Mouse (Mus musculus) Muller cell, postnatal 12 days (primary cell): ENCODE measurements around the gene Sf3b6.

ENCODE experiments used
- DNase-seq: peaks from one replicate; pipeline ENCODE4 v3.0.0-alpha.2; 2015; ENCODE audit errors: inconsistent ontology term

Sf3b6 gene

DNA sequence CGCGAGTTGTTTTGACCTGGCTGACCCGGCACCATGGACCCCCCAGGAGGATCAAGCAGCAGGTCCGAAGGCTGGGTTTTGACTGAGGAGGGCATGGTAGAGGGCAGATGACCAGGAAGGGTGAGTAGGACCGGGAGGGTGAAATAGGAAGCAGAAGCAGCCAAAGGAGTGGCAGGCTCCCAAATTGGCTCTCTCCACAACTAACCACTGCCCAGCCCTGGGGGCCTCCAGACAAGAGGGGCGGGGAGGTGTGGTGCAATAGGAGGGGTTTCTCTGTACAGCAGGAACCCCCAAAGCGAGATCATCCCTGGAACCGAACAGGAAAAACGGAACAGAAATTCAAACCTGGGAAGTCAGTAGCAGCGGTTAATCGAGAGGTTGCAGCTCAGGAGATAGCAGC lies 23.4 kb downstream of the Sf3b6 start:
- DNase-seq = peak; percentile 4

DNA sequence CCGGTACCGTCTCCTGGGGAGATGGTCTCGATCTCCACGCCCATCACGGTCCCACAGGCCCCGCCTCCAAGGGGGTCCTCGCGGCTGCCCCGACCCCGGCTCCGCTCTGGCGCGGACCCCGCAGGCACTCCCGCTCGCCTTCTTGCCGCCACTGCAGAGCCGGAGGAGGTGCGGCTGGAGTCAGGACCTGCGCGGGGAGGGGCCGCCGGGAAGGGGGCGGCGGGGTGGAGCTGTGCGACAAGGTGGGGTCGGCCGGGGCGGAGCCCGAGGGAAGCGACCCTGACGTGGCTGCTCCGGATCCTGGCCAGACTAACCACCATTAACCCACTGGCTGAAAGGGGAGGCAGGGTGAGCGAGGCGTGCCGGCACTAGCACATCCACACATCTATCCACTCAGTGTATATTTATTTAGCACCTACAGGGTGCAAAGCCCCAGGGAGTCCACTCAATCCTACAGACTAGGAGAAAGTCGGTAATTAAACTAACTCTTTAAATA lies 24.1 kb downstream of the Sf3b6 start, which contains the start of gene Fkbp1b:
Gene Fkbp1b (minus strand): TSS at position 200 of the 496 bp plus-strand sequence.
- DNase-seq = peak; percentile 83

DNA sequence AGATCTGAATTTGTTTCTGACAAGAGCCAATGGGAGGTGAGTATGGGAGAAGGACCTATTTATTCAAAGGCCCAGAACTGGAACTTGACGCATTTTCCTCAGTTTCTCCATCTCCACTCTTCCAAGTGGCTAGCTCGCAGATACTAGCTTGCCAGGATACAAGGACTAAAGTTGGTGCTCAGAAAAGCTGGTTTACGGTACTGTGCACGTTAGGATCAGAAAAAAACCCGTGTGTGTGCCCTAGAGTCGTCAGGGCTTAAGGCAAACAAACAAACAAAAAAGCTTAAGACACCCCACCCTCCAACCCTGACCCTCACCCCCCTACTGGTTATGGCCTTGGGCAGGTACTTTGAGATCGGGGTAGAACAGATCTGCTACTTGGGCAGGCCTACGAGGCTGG lies 25.1 kb downstream of the Sf3b6 start:
- DNase-seq = no peak

DNA sequence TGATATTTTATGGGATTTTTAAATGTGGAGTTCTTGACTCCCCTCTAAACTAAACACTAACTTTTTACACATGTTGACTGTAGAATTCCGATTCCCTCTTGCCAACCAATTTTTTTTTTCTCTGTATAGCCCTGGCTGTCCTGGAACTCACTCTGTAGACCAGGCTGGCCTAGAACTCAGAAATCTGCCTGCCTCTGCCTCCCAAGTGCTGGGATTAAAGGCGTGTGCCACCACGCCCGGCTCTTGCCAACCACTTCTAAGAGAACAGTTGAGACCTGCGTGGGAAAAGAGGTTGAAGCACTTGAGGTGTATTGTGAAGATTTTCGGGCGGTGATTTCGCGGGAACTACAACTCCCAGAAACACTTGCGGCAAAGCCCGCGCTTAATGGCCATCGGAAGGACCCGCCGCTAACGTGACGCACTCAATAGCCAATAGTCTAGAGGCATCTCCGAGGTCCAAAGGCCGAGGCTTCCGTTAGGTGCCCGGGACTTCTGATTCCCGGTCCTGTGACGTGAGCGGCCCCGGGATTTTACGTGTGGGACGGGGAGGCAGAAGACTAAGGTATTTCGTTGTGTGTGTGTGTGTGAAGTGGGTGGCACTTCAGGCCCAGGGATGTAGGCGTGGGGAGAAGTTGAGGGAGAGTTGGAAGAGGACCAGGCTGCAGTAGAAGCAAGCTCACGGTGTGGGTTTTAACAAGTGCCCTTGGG lies 25.7 kb downstream of the Sf3b6 start, which contains the start of gene Wdcp:
Gene Wdcp (plus strand): TSS at position 414 of the 708 bp plus-strand sequence.
- DNase-seq = peak; percentile 97

DNA sequence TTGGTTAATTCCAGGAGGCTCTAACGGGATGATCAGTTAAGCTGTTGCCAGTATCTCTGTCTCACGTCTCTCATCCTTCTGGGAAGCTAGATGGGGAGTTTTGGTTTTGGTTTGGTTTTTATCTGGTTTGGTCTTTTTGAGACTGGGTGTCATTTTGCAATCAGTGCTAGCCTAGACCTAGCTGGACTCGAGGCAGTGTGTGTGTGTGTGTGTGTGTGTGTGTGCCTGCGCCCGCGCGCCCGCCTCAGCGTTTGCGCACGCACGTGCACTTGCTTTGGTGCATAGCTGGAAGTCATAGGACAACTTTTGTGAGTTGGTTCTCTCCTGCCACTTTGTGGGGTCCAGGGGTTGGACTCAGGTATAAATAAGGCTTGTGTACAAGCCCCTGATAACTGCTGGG lies 26.4 kb downstream of the Sf3b6 start:
- DNase-seq = no peak

DNA sequence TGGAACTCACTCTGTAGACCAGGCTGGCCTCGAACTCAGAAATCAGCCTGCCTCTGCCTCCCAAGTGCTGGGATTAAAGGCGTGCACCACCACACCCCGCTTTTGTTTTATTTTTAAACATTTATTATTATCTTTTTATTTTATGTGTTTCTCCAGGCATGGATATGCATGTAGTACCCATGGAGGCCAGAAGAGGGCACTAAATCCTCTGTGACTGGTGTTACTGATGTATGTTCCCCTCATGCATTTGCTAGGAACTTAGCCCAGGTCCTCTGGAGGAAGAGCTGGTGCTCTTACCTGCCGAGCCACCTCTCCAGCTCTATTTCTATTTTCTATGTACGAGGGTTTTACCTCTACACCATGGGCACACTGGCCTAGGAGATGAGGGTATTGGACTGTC lies 38.8 kb downstream of the Sf3b6 start:
- no peak for DNase-seq

DNA sequence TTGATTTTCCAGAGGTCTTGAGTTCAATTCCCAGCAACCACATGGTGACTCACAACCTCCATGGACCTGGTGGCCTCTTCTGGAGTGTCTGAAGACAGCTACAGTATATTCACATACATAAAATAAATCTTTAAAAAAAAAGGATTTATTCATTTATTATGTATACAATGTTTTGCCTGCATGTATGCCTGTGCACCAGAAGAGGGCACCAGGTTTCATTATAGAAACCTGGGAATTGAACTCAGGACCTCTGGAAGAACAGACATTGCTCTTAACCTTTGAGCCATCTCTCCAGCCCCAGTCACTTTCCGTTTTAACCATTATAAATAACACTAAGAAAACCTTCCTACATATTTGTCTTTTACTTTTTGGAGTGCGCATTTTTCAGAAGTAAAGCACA lies 39.5 kb downstream of the Sf3b6 start:
- no peak for DNase-seq

DNA sequence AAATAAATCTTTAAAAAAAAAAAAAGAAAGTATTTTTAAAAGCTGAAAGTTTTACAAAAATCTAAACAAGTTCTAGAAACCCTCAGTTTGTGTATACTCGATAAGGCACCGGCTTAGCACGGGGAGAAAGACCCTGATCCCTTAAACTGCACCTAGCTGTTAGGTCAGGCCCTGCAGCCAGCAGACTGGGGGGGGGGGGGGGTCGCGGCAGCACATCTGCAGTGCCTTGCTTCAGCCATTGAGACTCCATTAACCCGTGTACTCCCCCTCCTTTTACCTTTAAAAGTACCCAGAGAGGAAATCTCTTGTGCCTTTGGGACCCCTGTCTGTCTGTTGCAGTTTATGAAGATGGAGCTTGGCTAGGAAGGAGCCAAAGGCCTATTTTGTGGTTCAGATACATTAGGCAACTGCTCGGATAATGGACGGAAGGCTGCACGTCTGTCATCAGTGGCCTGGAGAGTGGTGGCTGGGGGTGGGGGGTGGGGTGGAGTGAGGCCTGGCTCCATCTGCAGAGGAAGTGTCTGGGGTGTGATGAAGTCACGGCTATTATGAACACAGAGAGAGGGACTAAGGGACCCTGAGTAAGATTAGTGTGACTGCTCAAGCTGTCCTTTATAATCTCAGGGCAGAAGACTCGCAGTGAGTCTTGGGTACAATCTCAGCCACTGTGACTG lies 42.0 kb downstream of the Sf3b6 start:
- DNase-seq = no peak

DNA sequence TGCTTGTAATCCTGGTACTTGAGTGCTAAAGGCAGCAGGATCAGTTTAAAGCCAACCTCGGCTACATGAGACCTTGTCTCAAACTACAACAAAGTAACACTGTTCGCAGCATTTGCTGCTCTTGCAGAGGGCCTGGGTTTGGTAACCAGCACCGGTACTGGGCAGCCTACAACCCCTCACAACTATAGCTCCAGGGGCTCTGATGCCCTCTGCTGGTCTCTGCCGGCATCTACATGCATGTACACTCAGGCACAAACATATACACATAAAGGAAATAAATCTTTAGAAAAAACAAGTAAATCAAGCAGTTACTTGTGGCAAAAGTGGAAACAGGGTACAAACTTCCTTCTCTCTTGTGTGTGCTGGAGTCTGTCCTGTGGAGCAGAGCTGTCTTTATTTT lies 45.3 kb downstream of the Sf3b6 start:
- no peak for DNase-seq

DNA sequence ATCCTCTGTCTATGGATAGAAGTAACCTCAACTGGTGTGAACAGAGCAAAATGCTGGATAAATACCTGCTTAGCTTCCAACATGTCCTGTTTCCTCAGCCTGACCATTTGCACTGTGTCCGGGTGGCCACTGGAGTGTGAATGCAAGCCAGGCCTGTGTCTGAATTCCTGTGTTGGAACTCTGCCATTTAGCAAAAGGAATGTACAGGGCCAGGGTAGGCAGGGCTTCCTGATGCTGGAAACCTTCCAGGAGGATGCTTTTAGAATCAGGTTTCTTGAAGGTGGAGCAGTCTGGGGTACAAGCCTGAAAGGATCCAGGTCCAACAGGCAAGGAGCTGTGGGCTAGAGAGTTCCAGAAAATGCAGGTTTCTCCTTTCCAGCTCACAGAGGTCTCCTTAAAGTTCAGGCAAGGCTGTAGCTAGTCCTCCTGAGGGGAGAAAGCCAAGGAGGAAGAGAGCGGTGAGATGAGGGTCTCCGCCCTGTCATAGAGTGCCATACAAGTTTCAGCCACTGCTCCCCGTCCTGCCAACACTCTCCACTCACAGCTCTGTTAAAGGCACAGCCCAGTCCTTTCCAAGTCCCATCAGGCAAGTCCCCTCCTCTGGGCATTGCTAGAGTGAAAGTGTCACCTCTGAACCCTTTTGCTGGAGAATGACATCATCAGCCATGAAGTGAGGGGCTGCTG lies 46.5 kb downstream of the Sf3b6 start:
- peak; percentile 78 for DNase-seq

DNA sequence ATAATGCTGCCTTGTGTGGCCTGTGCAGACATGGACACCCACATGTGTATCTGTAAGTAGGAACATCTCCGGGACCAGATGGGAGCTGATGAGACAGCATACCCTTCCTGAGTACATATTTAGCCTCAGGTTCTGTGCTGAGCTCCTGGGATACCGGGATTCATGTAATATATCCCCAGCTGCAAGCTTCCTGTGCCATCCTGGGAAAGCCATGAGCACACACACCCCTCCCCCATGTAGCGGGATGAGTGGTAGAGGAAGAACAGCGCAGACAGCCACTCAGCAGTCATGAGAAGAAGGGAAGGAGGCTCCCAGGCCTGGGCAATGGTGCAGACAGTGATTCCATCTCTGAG lies 47.0 kb downstream of the Sf3b6 start:
- no peak for DNase-seq

DNA sequence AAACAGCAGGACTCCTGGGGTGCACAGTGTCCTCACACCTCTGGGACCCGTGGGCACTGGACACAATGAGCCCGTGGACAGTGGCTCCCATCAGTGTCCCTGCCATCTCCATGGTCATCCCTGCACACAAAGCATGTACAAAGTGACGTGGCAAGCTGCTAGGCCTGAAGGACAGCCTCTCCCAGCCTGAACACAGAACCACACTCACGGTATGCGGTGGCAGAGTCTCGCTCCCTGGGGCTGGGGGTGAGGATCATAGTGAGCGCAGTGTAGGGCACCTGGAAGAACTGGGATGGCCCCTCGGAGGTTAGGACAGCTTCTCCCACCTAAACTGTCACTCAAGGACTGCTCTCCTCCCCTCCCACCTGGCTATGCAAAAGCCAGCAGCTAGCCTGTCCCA lies 51.6 kb downstream of the Sf3b6 start:
- DNase-seq = no peak

DNA sequence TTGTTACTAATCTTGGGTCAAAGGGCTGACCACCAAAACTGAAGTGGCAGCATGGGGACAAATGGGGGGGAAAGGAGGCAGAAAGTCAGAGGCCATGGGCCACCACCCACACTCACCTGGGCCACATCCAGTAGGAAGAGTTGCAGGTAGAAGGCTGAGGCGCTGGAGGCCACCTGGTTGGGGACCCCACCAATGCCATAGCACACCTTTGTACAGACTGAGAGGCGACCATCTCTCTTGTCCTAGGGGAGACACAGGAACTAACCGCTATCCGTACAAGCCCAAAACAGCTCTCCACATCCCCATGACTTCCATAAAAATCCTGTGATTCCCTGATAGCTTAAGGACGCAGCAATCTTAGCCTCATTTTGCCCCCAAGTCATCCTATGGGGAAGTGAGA lies 53.9 kb downstream of the Sf3b6 start:
- no peak for DNase-seq

DNA sequence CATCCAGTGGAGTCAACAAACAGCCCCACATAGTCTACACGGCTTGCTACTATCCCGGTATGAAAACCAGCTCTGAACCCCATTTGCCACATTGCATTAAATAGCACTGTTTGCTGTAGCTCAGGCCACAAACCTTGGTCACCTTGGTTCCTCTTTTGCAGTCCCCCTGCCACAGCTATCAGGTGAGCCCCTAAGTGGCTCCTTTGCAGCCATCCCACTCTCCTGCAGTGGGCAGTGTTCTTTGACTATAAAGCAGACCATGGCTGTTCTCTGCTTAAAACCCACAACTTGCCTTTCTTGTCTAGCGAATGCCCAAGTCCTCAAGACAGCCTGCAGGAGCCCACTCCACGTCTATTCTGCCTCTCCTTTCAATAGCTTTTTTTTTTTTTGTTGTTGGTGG lies 54.9 kb downstream of the Sf3b6 start:
- DNase-seq = no peak

DNA sequence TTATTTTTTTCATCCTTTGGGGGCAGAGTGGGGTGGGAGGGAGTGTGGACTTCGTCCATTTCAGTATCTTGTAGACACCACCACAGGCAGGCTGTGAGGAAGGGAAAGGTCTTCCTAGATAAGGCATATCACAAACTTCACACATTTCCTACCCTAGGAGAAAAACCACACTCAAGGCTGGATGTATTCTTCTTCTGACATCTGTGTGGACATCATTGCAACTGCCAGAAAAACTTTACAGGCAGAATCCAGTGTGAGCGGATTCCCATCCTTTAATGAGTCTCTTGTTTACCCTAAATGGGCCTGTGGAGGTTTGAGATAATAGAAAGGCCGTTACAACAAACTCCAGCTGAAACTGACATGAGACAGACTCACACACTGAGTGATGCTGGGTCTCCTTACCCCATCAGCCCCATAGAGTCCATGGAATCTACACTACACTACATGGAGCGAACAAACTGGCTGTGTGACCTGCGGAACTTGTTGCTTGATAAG lies 55.7 kb downstream of the Sf3b6 start:
- DNase-seq = no peak

DNA sequence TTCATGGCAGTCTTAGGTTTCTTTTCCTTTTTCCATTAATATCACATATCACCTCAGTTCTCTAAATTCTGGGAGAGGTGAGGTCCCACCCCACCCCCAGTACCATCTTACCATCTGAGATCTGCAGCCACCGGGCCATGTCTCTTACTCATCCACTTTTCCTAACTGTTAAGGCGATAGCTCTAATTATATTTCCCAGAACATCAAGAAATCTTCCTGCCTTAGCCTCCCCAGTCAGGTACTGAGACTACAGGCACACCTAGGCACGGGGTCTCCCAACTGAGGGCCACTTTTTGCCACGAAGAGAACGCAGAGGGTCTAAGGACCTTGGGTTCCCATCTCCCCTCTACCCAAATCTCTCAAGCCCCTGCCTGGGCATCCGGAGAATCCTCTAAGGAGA lies 56.2 kb downstream of the Sf3b6 start:
- DNase-seq = no peak

DNA sequence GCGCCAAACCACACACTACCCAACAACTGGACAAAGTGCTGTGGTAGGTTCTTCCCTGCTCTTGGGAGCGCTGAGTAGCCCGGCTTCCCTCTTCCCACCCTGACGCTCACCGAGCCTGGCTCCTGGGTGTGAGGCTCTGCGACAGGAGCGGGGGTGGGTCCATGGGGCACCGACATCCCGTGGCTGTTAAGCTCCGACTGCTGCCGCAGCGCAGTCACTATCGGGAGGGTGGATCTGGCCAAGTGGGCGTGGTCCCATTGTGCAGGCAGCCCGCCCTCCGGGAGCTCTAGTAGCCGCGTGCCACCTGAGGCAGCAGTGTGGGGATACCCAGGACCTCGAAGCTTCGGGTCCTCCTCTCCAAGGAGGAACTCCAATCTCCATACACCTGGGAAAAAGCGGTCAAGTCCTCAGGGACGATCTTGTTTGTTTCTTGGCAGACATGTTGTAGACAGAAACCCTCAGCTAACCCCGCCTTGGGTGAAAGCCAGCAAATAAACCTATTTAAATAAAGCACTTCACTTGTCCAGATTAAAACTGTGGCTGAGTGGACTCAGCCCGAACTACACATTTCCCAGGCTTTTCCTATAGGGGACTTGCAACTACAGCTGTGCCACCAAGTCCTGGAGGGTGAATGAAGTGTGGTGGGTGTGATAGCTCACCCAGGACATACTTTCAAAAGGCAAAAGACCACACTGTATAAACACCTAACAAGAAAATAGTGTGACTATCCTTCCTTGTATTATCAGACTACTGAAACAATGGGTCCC lies 57.0 kb downstream of the Sf3b6 start, which contains the start of gene Mfsd2b:
Gene Mfsd2b (minus strand): TSS at position 199 of the 767 bp plus-strand sequence.
- peak; percentile 78 for DNase-seq

DNA sequence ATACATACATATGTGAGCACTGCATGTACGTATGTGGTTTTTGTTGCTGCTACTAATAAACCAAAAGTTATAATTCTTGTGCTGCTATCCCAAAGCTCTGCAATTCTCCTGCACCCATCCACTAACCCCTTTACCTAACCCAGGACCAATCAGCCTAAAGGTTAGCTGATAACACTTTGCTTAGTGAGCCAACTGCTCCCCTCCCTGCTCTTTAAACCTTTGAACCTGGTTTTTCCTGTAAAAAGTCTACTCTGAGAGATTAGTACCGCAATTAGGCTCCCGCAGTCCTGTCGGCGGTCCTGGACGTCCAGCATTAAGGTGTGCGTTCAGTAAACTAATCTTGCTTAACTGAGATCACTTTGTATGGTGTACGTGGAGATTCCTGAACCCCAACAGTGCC lies 58.3 kb downstream of the Sf3b6 start:
- no peak for DNase-seq
